Mouse (Mus musculus) urinary bladder, adult 18-20 months (tissue): Measurements from ENCODE around the gene Rnf43.
A peak's percentile ranks its signal among the peaks of the same experiment; 100 is the strongest.

ENCODE experiments used
- DNase-seq, 2 experiments: peaks; one replicate each; pipeline ENCODE4 v3.0.0; 2022; ENCODE audit warnings: low spot score in 2 of 2, mixed read lengths in 2 of 2

Rnf43 gene

GRCm38 (mm10) chr11:87758957-87759608 lies 96.6 kb downstream of the Rnf43 start:
- DNase-seq = no peak

- DNase-seq = no peak
Measured at GRCm38 (mm10) chr11:87759609-87760005, 97.1 kb downstream of the Rnf43 start.

- DNase-seq = no peak
Measured at GRCm38 (mm10) chr11:87760301-87761081, 98.0 kb downstream of the Rnf43 start, which contains the start of gene Tspoap1. Gene Tspoap1, plus strand, starts transcription at chr11:87760541.

GRCm38 (mm10) chr11:87761181-87761721 lies 98.7 kb downstream of the Rnf43 start:
- no peak for DNase-seq

- no peak for DNase-seq
Measured at GRCm38 (mm10) chr11:87761806-87762701, 99.5 kb downstream of the Rnf43 start.

GRCm38 (mm10) chr11:87762702-87763385 lies 100.3 kb downstream of the Rnf43 start:
- no peak for DNase-seq

GRCm38 (mm10) chr11:87763511-87763987 lies 101.0 kb downstream of the Rnf43 start:
- no peak for DNase-seq

- DNase-seq = peak in 1 of 2 experiments; percentile 45
Measured at GRCm38 (mm10) chr11:87763988-87764876, 101.7 kb downstream of the Rnf43 start.

GRCm38 (mm10) chr11:87768745-87769144 lies 106.2 kb downstream of the Rnf43 start:
- no peak for DNase-seq

GRCm38 (mm10) chr11:87770989-87771388 lies 108.5 kb downstream of the Rnf43 start:
- peak; percentile 46 to 82 for DNase-seq

- DNase-seq = no peak
Measured at GRCm38 (mm10) chr11:87772354-87772753, 109.8 kb downstream of the Rnf43 start.

- peak; percentile 36 to 56 for DNase-seq
Measured at GRCm38 (mm10) chr11:87778100-87778765, 115.7 kb downstream of the Rnf43 start.

GRCm38 (mm10) chr11:87778915-87779314 lies 116.4 kb downstream of the Rnf43 start:
- DNase-seq = no peak

- DNase-seq = no peak
Measured at GRCm38 (mm10) chr11:87779392-87779791, 116.9 kb downstream of the Rnf43 start.

- no peak for DNase-seq
Measured at GRCm38 (mm10) chr11:87780130-87780529, 117.6 kb downstream of the Rnf43 start.
